Mouse (Mus musculus) embryonic facial prominence, embryonic 14.5 days (tissue): ENCODE data around the gene Gvin1. TPM values are rescaled to one million over a fixed set of nuclear protein-coding genes. Genes with fewer than 3 reads are reported as not detected.
"Not testable (repeated sequence)": the region's sequence is repeated elsewhere in the genome, so short reads cannot be mapped to it uniquely, and the experiment has no call there.

Experiments used
- ATAC-seq: fragments of 200-750 bp; cut with Nextera tagmentation; 2 replicates; pipeline ENCODE4 v1.8.0; 2017; ENCODE audit warnings: low read depth, moderate number of reproducible peaks, moderate TSS enrichment
- DNase-seq: peaks from one replicate; pipeline ENCODE4 v3.0.0-alpha.2; 2015; ENCODE audit warnings: low spot score
- H3K27ac ChIP-seq: fragments of 300-500 bp; sonication (generic); replicated peaks from 2 replicates; pipeline ENCODE4 v1.5.1; 2014; ENCODE audit warnings: low read depth, mild to moderate bottlenecking, low read length, moderate library complexity
- H3K27me3 ChIP-seq: fragments of 300-500 bp; sonication (generic); replicated peaks from 2 replicates; pipeline ENCODE4 v1.6.1; 2014; ENCODE audit warnings: low read length; ENCODE audit not compliant: control insufficient read depth, insufficient read depth
- H3K36me3 ChIP-seq: fragments of 300-500 bp; sonication (generic); 2 replicates; pipeline ENCODE4 v1.6.1; 2014; ENCODE audit warnings: low read length, mixed read lengths; ENCODE audit not compliant: control insufficient read depth, insufficient read depth
- H3K4me1 ChIP-seq: fragments of 300-500 bp; sonication (generic); 2 replicates; pipeline ENCODE4 v1.6.1; 2014; ENCODE audit warnings: antibody characterized with exemption, low read length; ENCODE audit not compliant: control insufficient read depth, insufficient read depth
- H3K4me2 ChIP-seq: fragments of 300-500 bp; sonication (generic); 2 replicates; pipeline ENCODE4 v1.6.1; 2014; ENCODE audit warnings: low read depth, mild to moderate bottlenecking, low read length, moderate library complexity, mixed read lengths
- H3K4me3 ChIP-seq: fragments of 300-500 bp; sonication (generic); 2 replicates; pipeline ENCODE4 v1.5.1; 2014; ENCODE audit warnings: low read depth, mild to moderate bottlenecking, low read length
- H3K9ac ChIP-seq: fragments of 300-500 bp; sonication (generic); 2 replicates; pipeline ENCODE4 v1.6.1; 2014; ENCODE audit warnings: low read depth, mild to moderate bottlenecking, low read length, moderate library complexity, mixed read lengths
- H3K9me3 ChIP-seq: fragments of 300-500 bp; sonication (generic); 2 replicates; pipeline ENCODE4 v1.6.1; 2016; ENCODE audit warnings: low read length; ENCODE audit not compliant: control insufficient read depth
- WGBS: fragments of 180-500 bp; shearing (Covaris S2); extraction: QIAGEN DNeasy Blood & Tissue Kit; methylation state at CpG from one replicate; pipeline ENCODE4 v1.1.7; 2014; 5-methylcytosine and 5-hydroxymethylcytosine counted together
- polyA plus RNA-seq: library from polyadenylated mRNA; unstranded; fragments of >200 nt; fragmentation: Nextera tagmentation; extraction: Ambion mirVana; gene quantifications from 2 replicates; pipeline ENCODE4 v1.2.1, GENCODE M21; 2014

The Gvin1 gene
- polyA plus RNA-seq, 1 experiment from 2014 or later, result 0.67 TPM

DNA sequence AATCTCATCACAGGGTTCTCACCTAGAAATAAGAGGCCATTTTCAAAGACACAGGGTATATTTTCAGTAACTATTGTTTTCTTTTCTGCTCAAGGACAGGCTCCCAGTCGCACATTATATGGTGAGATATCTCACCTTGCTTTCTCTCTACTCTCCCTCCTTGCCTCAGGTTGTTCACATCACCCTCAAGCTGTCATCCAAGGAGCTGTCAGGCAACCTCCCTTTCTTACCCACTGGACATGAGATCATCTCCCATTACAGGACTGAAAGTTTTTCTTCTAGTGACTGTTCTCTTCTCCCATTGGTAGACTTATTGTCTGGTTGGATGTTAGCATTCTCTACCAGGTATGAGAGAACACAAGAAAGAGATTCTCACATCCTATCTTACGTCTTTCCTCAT is 20.5 kb upstream of the Gvin1 start:
- no peak overlapping the region for H3K27ac ChIP-seq
- WGBS, result 67% methylated on average over 2 of the region's 2 CpGs
- H3K4me2 ChIP-seq, result no peak overlapping the region
- H3K36me3 ChIP-seq, result no peaks in the 10 kb centered on the region
- H3K4me3 ChIP-seq, result no peak overlapping the region
- H3K27me3 ChIP-seq, result no peaks in the 10 kb centered on the region
- no peaks in the 10 kb centered on the region for H3K4me1 ChIP-seq
- no peak overlapping the region for H3K9ac ChIP-seq
- no peak for ATAC-seq
- H3K9me3 ChIP-seq, result no peaks in the 10 kb centered on the region
- no peak for DNase-seq

DNA sequence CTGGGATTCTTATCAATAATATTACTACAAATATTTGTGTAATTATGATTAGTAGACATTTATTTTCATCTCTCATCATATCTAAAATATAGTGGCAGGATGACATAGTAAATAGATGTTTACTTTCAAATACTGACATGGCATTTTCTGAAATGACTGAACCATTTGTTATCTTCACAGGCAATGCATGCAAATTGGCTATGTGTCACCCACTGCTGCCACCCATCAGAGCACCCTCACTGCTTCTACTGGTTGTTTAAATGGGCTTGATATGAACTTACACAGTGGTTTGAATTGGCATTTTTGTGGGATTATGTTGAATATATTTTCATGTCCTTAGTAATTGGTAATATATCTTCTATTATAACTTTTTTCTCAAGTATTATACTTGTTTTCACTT is 784 bp upstream of the Gvin1 start:
- not testable (repeated sequence) for H3K4me2 ChIP-seq, H3K27me3 ChIP-seq, H3K27ac ChIP-seq, H3K9ac ChIP-seq, H3K9me3 ChIP-seq, H3K36me3 ChIP-seq, ATAC-seq, H3K4me3 ChIP-seq, H3K4me1 ChIP-seq, DNase-seq

GRCm38 (mm10) chr7:106213770-106214169 is 1.4 kb downstream of the Gvin1 start:
- ATAC-seq, result not testable (repeated sequence)
- WGBS, result no CpG with 5 or more reads among the region's 4 CpGs

DNA sequence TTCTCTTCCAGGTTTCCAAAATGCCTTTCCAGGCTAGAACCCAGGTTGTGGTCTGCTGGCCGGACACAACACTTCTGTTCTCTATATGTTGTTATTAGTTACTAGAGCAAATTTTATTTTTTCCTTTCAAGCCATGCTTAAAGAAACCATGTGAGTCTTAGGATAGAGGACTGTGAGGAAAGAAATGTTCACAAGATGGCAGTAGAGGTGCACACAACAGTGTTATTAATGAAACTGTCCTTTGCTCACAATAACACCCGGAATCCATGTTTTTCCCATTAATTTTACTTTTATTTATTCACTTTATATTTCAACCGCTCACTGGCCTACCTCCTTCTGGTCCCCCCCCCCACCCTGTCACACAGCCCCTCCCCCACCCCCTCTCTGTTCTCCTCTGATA is 8.5 kb downstream of the Gvin1 start:
- not testable (repeated sequence) for ATAC-seq, H3K4me3 ChIP-seq, H3K4me1 ChIP-seq, H3K36me3 ChIP-seq, H3K4me2 ChIP-seq, DNase-seq, H3K27ac ChIP-seq, H3K9ac ChIP-seq, H3K27me3 ChIP-seq, H3K9me3 ChIP-seq
- 83% methylated on average over 2 of the region's 3 CpGs for WGBS

More at GRCm38 (mm10) chr7:106213770-106214169, 1.4 kb downstream of the Gvin1 start:
- not testable (repeated sequence) for H3K36me3 ChIP-seq, H3K27me3 ChIP-seq, H3K9me3 ChIP-seq, H3K4me2 ChIP-seq, H3K4me1 ChIP-seq, DNase-seq, H3K27ac ChIP-seq, H3K9ac ChIP-seq, H3K4me3 ChIP-seq

DNA sequence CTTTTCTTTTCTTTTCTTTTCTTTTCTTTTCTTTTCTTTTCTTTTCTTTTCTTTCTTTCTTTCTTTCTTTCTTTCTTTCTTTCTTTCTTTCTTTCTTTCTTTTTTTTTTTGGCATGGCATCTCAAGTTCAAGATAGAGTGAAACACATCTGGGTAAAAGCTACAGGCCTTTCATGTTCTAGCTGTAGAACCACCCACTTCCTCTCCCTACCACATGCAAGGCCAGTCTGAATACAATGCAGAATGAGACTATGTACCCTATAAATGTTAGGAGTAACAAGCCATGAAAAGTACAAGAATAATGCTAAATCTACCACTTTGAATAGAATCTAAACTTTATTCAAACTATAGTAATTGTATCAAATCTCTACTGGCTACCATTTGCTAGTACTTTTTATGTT is 38.1 kb downstream of the Gvin1 start:
- H3K27ac ChIP-seq, H3K27me3 ChIP-seq, H3K9ac ChIP-seq, H3K9me3 ChIP-seq, H3K36me3 ChIP-seq, H3K4me3 ChIP-seq, H3K4me1 ChIP-seq, DNase-seq, ATAC-seq, H3K4me2 ChIP-seq: not testable (repeated sequence)

DNA sequence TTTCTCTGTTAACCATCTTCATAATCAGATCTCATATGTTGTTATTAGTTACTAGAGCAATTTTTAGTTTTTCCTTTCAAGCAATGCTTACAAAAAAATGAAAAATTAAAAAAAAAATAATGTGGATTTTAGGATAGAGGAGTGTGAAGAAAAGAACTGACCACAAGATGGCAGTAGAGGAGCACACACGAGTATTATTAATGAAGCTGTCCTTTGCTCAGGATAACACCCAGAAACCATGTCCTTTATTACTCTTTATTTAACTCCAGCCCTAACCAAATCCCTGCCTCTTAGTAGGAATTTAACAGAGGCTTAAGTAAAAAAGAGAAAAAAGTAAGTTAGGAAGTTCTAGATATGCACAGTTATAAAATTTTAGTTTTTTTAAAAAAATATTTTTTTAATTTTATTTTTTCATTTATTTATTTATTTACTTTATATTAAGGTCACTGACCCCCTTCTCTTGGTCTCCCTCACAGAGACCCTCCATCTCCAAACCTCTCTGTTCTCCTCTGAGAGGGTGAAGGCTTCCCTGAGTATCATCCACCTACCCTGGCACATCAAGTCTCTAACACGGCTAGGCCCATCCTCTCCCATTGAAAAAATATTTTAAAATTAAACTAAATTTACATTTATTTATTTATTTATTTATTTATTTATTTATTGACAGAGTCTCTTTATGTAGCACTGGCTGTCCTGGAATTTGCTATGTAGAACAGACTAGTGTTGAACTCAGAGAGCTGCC is 69.9 kb downstream of the Gvin1 start:
- H3K27ac ChIP-seq, H3K9ac ChIP-seq, DNase-seq, ATAC-seq, H3K4me3 ChIP-seq, H3K9me3 ChIP-seq, H3K4me1 ChIP-seq, H3K36me3 ChIP-seq, H3K4me2 ChIP-seq, H3K27me3 ChIP-seq: not testable (repeated sequence)
- no CpG with 5 or more reads among the region's 2 CpGs for WGBS

DNA sequence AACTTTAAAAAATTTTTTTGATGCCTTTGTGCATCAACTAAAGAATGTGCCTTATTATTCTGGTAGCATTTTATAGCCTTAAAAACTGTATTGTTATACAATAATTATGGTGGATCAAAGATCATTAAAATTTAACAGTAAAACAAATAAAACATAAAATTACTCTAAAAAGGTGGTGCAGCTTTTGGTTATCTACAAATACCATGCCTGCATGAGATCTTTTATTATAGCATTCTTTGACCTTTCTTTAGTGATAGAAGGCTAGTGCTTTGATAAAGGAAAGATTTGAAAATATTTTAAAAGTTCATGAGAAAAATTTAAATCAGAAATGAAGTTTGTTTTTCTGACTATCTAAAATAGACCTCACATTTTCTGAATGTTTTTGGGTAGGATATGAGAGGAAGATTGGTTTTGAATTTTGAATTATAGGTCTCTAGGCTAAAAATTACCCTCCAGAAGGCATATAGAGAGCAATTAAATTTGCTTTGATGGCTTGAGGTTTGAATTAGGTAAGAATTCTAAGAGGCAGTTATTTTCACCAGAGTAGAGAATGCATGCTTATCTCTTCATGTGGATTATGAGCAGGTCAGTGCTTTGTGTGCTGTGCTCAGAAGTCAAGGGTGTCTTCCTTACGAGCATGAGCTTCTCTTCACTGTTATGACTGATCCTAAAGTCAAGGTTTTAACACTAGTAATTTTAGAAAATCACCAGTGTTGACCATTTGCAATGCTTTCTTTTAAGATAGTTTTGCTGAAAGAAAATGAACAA is 73.8 kb downstream of the Gvin1 start:
- no CpG with 5 or more reads among the region's 1 CpGs for WGBS
- H3K36me3 ChIP-seq, H3K27me3 ChIP-seq, H3K4me2 ChIP-seq, ATAC-seq, H3K9ac ChIP-seq, H3K4me3 ChIP-seq, H3K27ac ChIP-seq, H3K9me3 ChIP-seq, DNase-seq, H3K4me1 ChIP-seq: not testable (repeated sequence)

GRCm38 (mm10) chr7:106117090-106117948 is 97.8 kb downstream of the Gvin1 start:
- not testable (repeated sequence) for H3K4me1 ChIP-seq, H3K36me3 ChIP-seq, H3K27me3 ChIP-seq, H3K9me3 ChIP-seq, DNase-seq, H3K4me3 ChIP-seq, H3K9ac ChIP-seq, H3K27ac ChIP-seq, H3K4me2 ChIP-seq, ATAC-seq
- WGBS, result no CpG with 5 or more reads among the region's 2 CpGs
